28 mouse cellular contexts compared by ENCODE assay signal in genomic region chr12:84530426-84530825, GRCm38 (mm10). TPM values are rescaled to one million over a fixed set of nuclear protein-coding genes. Genes with fewer than 3 reads are reported as not detected.
DNase-seq lines count a peak whose midpoint lies in the region; ATAC-seq and TF ChIP-seq lines count a peak whose summit lies in the region.
"Had no signal": no experiment of that assay in that cellular context is flagged by ENCODE, and none has a peak within 500 bp of the region (broad histone marks: within the 10 kb centered on the region; RNA-seq: fewer than 3 reads in every experiment).

No protein-coding gene starts in this region.

- no peak for TF ChIP-seq RAD21 in MEL (IDR thresholded peaks at IDR 0.05; ENCODE audit: low read depth, low read length)

- no peaks in the 10 kb centered on the region for H3K27me3 ChIP-seq in MEL (ENCODE audit: control insufficient read depth in 1 of 2, insufficient read depth in 2 of 2, low read length in 2 of 2)
- H3K27me3 ChIP-seq: CH12.LX; embryonic facial prominence, embryonic 13.5 days; embryonic facial prominence, embryonic 15.5 days; Patski had no signal

- TF ChIP-seq POLR2A in MEL (IDR thresholded peaks at IDR 0.05; ENCODE audit: control insufficient read depth in 1 of 2, insufficient read depth in 1 of 2, low read depth in 1 of 2, low read length in 2 of 2, poor library complexity in 1 of 2), result no peak

- H3K27ac ChIP-seq in MEL (ENCODE audit: control insufficient read depth, low read depth, low read length), result no peak overlapping the region
- H3K27ac ChIP-seq: embryonic facial prominence, embryonic 13.5 days; embryonic facial prominence, embryonic 15.5 days; forebrain, embryonic 10.5 days; forebrain, embryonic 12.5 days had no signal

- DNase-seq in 416B (ENCODE audit: low read depth) (peak; percentile 60), MEL (ENCODE audit: low read depth, low spot score) (peak; percentile 53)
- no peak for DNase-seq in lung, postnatal 25 days (ENCODE audit: low spot score)
- DNase-seq in B cell, adult 2 months, result no peak
- DNase-seq: adrenal gland, postnatal 10 days; adrenal gland, postnatal 25 days; cerebellum, adult 11 months; cerebellum, adult 18-20 months; cerebellum, adult 8-10 months; cerebellum, adult 9-11 months; cerebellum, postnatal 14 days; cerebellum, postnatal 36 days; embryo, embryonic 11 days had no signal

- peak; percentile 66; the same call in 1 of the 2 replicates for ATAC-seq in megakaryocyte-erythroid progenitor cell, adult 5-6 weeks (replicated peaks; ENCODE audit: low FRiP score, low TSS enrichment, poor library complexity, severe bottlenecking)
- ATAC-seq: activated CD4-positive, CD25-positive, alpha-beta regulatory T cell, adult 4 months; CD4-positive, CD25-positive, alpha-beta regulatory T cell, adult 4 months; forebrain, embryonic 14.5 days; forebrain, embryonic 16.5 days; Patski had no signal

- no peaks in the 10 kb centered on the region for H3K9me3 ChIP-seq in MEL (replicated peaks; ENCODE audit: insufficient read depth, low read length)
- H3K9me3 ChIP-seq: embryonic facial prominence, embryonic 13.5 days; embryonic facial prominence, embryonic 15.5 days; forebrain, embryonic 12.5 days had no signal

- TF ChIP-seq EP300 in MEL (IDR thresholded peaks at IDR 0.05; ENCODE audit: low read depth in 1 of 2, low read length in 2 of 2), result no peak

- no peak overlapping the region for H3K4me3 ChIP-seq in MEL (ENCODE audit: control insufficient read depth in 1 of 2, insufficient read depth in 1 of 2, low read depth in 2 of 2, low read length in 2 of 2)
- H3K4me3 ChIP-seq: embryonic facial prominence, embryonic 13.5 days; embryonic facial prominence, embryonic 15.5 days; erythroblast, embryonic 14.5 days; forebrain, embryonic 10.5 days; forebrain, embryonic 12.5 days had no signal

- H3K9ac ChIP-seq in MEL (ENCODE audit: control insufficient read depth, low read depth, low read length, poor library complexity, severe bottlenecking), result no peak overlapping the region
- H3K9ac ChIP-seq: embryonic facial prominence, embryonic 13.5 days; embryonic facial prominence, embryonic 15.5 days; forebrain, embryonic 12.5 days had no signal

- no peaks in the 10 kb centered on the region for H3K79me2 ChIP-seq in MEL (ENCODE audit: control insufficient read depth, insufficient read depth, low read length, poor library complexity)

- H3K4me1 ChIP-seq in MEL (ENCODE audit: control insufficient read depth in 1 of 2, insufficient read depth in 2 of 2, low read length in 2 of 2), result peaks cover 2 to 6% of the 10 kb centered on the region in 2 experiments; a peak in 2 of 4 replicates

- peaks cover 0 to 3% of the 10 kb centered on the region in 2 experiments; a peak in 3 of 4 replicates for H3K36me3 ChIP-seq in MEL (ENCODE audit: control insufficient read depth in 1 of 2, insufficient read depth in 2 of 2, low read length in 2 of 2)
- H3K36me3 ChIP-seq: forebrain, embryonic 12.5 days had no signal

- TF ChIP-seq CTCF in MEL (IDR thresholded peaks at IDR 0.05 in 2 of 3, conservative IDR thresholded peaks at IDR 0.05 in 1 of 3; ENCODE audit: control insufficient read depth in 1 of 3, insufficient read depth in 1 of 3, low read depth in 2 of 3, low read length in 3 of 3, poor library complexity in 1 of 3, severe bottlenecking in 1 of 3), result no peak

TF ChIP-seq in MEL, 35 proteins besides CTCF, POLR2A, EP300 and RAD21:
- no peak for TF ChIP-seq E2F4 (IDR thresholded peaks at IDR 0.05; ENCODE audit: borderline replicate concordance, low read depth, low read length)
- no peak for TF ChIP-seq KAT2A (conservative IDR thresholded peaks at IDR 0.05; ENCODE audit: low read depth, low read length)
- peak; percentile 65 for TF ChIP-seq GATA1 (IDR thresholded peaks at IDR 0.05; ENCODE audit: low read depth, low read length)
- TF ChIP-seq USF1 (IDR thresholded peaks at IDR 0.05; ENCODE audit: low read depth, low read length), result peak; percentile 30; the same call in 1 of the 2 replicates
- TF ChIP-seq MAFK (IDR thresholded peaks at IDR 0.05; ENCODE audit: borderline replicate concordance, low read depth, low read length), result no peak
- TF ChIP-seq BHLHE40 (IDR thresholded peaks at IDR 0.05; ENCODE audit: borderline replicate concordance, low read depth, low read length), result no peak
- peak; percentile 76 for TF ChIP-seq ZNF384 (IDR thresholded peaks at IDR 0.05; ENCODE audit: low read depth, low read length)
TF ChIP-seq in MEL: peak in this region for 3.

RNA-seq across cellular contexts. Expression of gene Vsx2, which starts 39.1 kb away (rescaled TPM):
- not detected in 2 replicates for total RNA-seq in MEL (2012; rRNA removed)
- polyA plus RNA-seq in MEL (2012; ENCODE audit: insufficient read depth in 1 of 2, insufficient read length in 2 of 2, low read depth in 1 of 2, low replicate concordance in 2 of 2, missing spikeins in 1 of 2), result not detected
- not detected in 2 replicates for total RNA-seq in megakaryocyte-erythroid progenitor cell, adult 5-6 weeks (2014; fragmentation: Nextera tagmentation)
- not detected in 2 replicates for total RNA-seq in megakaryocyte-erythroid progenitor cell, adult 5-6 weeks (2017)
- total RNA-seq: adrenal gland, adult 18-20 months; adrenal gland, postnatal 10 days; adrenal gland, postnatal 25 days; adrenal gland, postnatal 4 days; CH12.LX; common myeloid progenitor, adult 5-6 weeks had no signal
- polyA plus RNA-seq: activated CD4-positive, CD25-positive, alpha-beta regulatory T cell, adult 4 months; CD4-positive, CD25-positive, alpha-beta regulatory T cell, adult 4 months; erythroblast, embryonic 14.5 days; forebrain, embryonic 14.5 days; Patski had no signal

Comparison
In these comparisons a context has a peak if more than half of its experiments do, and no peak if none do; other contexts are left out.
1. DNase-seq: peak in 416B (single experiment) and MEL (single experiment); none in lung, postnatal 25 days (single experiment) and B cell, adult 2 months (0 of 2).